Mouse (Mus musculus): ENCODE data around the gene Klk12. TPM values are rescaled to one million over a fixed set of nuclear protein-coding genes. Genes with fewer than 3 reads are reported as not detected.

Gene Klk12
- polyA plus RNA-seq, 1 experiment from 2014 or later = not detected

DNA sequence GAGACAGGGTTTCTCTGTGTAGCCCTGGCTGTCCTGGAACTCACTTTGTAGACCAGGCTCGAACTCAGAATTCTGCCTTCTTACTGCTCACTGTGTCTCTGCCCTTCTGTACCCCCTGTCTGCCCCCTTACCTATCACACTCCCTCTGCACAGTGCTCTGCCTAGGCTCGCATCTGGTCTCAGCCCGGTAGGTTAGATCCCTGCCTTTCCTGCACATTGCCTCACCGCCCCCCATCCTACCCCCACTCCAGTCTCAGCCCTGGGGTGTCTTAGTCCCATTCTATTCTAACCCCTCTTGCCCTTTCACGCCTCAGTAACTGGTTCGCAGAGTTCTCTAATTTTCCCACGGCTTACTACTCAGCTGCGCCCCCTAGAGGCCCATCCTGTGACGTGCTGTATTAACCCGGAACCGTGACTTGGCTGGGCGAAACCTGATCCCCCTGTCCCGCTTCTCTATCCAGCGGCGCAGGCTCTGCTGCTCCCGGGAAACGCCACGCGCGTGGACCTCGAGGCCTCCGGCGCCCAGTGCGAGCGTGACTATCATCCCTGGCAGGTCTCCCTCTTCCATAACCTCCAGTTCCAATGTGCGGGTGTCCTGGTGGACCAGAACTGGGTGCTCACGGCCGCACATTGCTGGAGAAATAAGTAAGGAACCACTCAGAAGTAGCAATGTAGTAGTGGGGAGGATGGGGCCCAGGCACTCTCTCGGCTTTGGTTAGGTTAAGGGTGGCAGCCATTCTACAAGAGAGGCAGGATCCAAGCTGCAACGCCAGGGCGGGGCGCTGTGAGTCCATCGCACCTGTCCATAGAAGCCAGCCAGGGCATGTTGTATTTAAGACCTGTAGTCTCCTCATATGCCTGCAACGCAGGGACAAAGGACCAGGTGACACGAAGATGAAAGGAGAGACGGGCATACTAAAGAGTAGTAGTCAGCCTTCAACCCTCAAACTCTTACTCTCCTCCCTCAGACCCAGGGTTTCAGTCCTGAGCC lies 13.9 kb downstream of the Klk12 start:
- no peaks in the 10 kb centered on the region for H3K36me3 ChIP-seq (ENCODE audit: control insufficient read depth, insufficient read depth, low read length)
- H3K9me3 ChIP-seq (replicated peaks; ENCODE audit: control insufficient read depth, low read length, poor library complexity, severe bottlenecking) = no peaks in the 10 kb centered on the region
- WGBS = 7% methylated on average over 36 of the region's 36 CpGs
- ATAC-seq = peak; percentile 69
- peaks cover 6% of the 10 kb centered on the region for H3K4me1 ChIP-seq (ENCODE audit: control insufficient read depth, insufficient read depth, low read length)
- H3K27ac ChIP-seq (ENCODE audit: low read length) = no peak overlapping the region
- H3K9ac ChIP-seq (ENCODE audit: low read depth, low read length) = peak overlapping the region; percentile 56; the same call in 1 of the 2 replicates
- H3K4me2 ChIP-seq (ENCODE audit: low read length) = peak overlapping the region; percentile 75
- H3K4me3 ChIP-seq (ENCODE audit: low read depth, low read length) = peak overlapping the region; percentile 33
- peaks cover 6% of the 10 kb centered on the region for H3K27me3 ChIP-seq (ENCODE audit: control insufficient read depth, insufficient read depth, low read depth, low read length)

DNA sequence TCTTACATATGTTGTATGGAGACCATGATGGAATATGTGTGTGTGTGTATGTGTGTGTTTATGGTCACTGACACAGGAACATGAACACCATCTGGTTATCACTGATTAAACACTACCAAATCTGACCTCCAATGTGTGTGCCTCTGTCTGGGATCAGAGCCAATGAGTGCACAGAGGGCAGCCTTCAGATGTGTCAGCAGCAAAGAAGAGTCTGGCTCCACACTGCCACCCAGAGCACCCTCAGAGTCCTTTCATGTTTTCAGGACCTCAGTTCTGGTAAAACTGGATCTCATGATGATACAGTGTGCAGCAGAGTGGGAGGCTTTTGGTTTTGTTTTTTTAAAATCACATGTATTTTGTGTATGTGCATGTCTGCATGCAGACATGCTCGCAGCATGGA lies 16.6 kb downstream of the Klk12 start:
- WGBS = 91% methylated on average over 1 of the region's 1 CpGs
- no peak overlapping the region for H3K27ac ChIP-seq (ENCODE audit: low read length)

DNA sequence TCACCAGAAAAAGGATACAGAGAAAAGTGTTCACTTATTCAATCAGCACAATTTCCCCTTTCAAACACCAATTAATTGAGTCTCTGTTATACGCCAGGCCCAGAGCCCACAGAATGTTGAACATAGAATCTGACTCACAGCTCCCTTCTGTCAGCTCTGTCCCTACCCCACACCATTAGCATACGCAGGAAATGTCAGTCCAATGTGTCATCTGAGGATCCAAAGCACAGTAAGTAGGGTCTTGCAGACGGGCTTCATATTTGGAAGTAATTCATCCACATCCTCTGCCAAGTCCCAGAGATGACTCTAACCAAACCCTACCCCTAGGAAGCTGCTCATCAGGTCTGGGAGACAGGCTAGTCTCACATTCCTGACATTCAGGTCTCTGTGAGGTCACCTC lies 19.4 kb downstream of the Klk12 start:
- H3K4me1 ChIP-seq (ENCODE audit: control insufficient read depth, insufficient read depth, low read length) = no peaks in the 10 kb centered on the region

More for the DNA sequence above, 16.6 kb downstream of the Klk12 start:
- Histone ChIP-seq H3K27me3 (ENCODE audit: control insufficient read depth, insufficient read depth, low read depth, low read length) (peaks cover 6% of the 10 kb centered on the region), H3K4me3 (ENCODE audit: low read depth, low read length) (no peak overlapping the region), H3K36me3 (ENCODE audit: control insufficient read depth, insufficient read depth, low read length) (no peaks in the 10 kb centered on the region), H3K9me3 (replicated peaks; ENCODE audit: control insufficient read depth, low read length, poor library complexity, severe bottlenecking) (no peaks in the 10 kb centered on the region), H3K9ac (ENCODE audit: low read depth, low read length) (no peak overlapping the region), H3K4me2 (ENCODE audit: low read length) (no peak overlapping the region), H3K4me1 (ENCODE audit: control insufficient read depth, insufficient read depth, low read length) (peaks cover 6% of the 10 kb centered on the region)
- no peak for ATAC-seq

DNA sequence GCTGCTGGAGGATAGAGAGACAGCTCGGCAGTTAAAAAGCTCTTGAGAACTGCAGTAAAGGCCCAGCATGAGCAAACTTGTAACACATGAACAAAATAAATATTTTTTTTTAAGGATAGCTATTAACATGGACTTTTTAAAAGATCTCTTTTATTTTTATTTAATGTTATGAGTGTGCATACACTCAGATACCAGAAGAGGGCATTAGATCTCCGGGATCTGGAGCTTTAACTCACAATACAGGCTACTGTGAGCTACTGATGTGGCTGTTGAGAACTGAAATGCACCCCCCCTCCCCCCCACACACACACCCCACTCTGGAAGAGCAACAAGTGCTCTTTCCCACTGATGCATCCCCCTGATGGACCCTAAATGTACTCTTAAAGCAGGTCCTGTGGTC lies 20.6 kb downstream of the Klk12 start:
- no peak overlapping the region for H3K27ac ChIP-seq (ENCODE audit: low read length)
- H3K4me3 ChIP-seq (ENCODE audit: low read depth, low read length) = no peak overlapping the region
- no peaks in the 10 kb centered on the region; the same call in 1 of the 2 replicates for H3K27me3 ChIP-seq (ENCODE audit: control insufficient read depth, insufficient read depth, low read depth, low read length)
- no peak for ATAC-seq
- H3K4me2 ChIP-seq (ENCODE audit: low read length) = no peak overlapping the region
- H3K4me1 ChIP-seq (ENCODE audit: control insufficient read depth, insufficient read depth, low read length) = no peaks in the 10 kb centered on the region
- H3K9ac ChIP-seq (ENCODE audit: low read depth, low read length) = no peak overlapping the region
- no peaks in the 10 kb centered on the region for H3K9me3 ChIP-seq (replicated peaks; ENCODE audit: control insufficient read depth, low read length, poor library complexity, severe bottlenecking)
- H3K36me3 ChIP-seq (ENCODE audit: control insufficient read depth, insufficient read depth, low read length) = no peaks in the 10 kb centered on the region
- WGBS = 76% methylated on average over 2 of the region's 2 CpGs

More for the DNA sequence above, 19.4 kb downstream of the Klk12 start:
- H3K9ac ChIP-seq (ENCODE audit: low read depth, low read length) = no peak overlapping the region
- H3K4me3 ChIP-seq (ENCODE audit: low read depth, low read length) = no peak overlapping the region
- no peak overlapping the region for H3K27ac ChIP-seq (ENCODE audit: low read length)
- no peaks in the 10 kb centered on the region for H3K36me3 ChIP-seq (ENCODE audit: control insufficient read depth, insufficient read depth, low read length)
- no peak overlapping the region for H3K4me2 ChIP-seq (ENCODE audit: low read length)
- no peak for ATAC-seq
- no peaks in the 10 kb centered on the region for H3K9me3 ChIP-seq (replicated peaks; ENCODE audit: control insufficient read depth, low read length, poor library complexity, severe bottlenecking)
- 78% methylated on average over 3 of the region's 3 CpGs for WGBS
- H3K27me3 ChIP-seq (ENCODE audit: control insufficient read depth, insufficient read depth, low read depth, low read length) = peaks cover 5% of the 10 kb centered on the region

DNA sequence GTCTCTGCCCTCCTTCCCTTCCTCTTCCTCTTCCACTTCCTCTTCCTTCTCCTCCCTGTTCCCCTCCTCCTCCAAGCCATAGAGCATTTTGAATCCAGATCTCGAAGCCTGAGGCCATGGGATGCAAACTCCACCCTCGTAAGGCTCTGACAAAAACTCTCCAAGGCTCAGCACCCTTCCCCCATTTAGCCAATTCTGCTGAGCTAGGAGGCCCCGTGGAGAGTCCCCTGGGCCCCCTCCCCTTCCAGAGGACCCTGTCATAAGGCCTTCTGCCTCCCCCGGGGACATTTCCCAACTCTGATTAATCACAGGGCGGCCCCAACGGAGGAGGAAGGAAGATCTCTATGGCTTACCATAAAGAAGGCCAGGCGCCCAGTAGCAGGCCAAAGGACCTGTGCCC lies 22.9 kb downstream of the Klk12 start, which contains the start of gene Klk9:
Gene Klk9 (plus strand): TSS at position 301 of the 400 bp plus-strand sequence.
- Histone ChIP-seq H3K9me3 (replicated peaks; ENCODE audit: control insufficient read depth, low read length, poor library complexity, severe bottlenecking) (no peaks in the 10 kb centered on the region), H3K4me3 (ENCODE audit: low read depth, low read length) (no peak within 1 kb of the TSS), H3K36me3 (ENCODE audit: control insufficient read depth, insufficient read depth, low read length) (no peaks in the 10 kb centered on the region), H3K27ac (ENCODE audit: low read length) (no peak within 1 kb of the TSS), H3K27me3 (ENCODE audit: control insufficient read depth, insufficient read depth, low read depth, low read length) (peaks cover 10% of the 10 kb centered on the region), H3K4me1 (ENCODE audit: control insufficient read depth, insufficient read depth, low read length) (peaks cover 7% of the 10 kb centered on the region; the same call in 1 of the 2 replicates), H3K4me2 (ENCODE audit: low read length) (no peak within 1 kb of the TSS), H3K9ac (ENCODE audit: low read depth, low read length) (no peak within 1 kb of the TSS)
- 78% methylated on average over 7 of the region's 7 CpGs for WGBS
- no peak for ATAC-seq

DNA sequence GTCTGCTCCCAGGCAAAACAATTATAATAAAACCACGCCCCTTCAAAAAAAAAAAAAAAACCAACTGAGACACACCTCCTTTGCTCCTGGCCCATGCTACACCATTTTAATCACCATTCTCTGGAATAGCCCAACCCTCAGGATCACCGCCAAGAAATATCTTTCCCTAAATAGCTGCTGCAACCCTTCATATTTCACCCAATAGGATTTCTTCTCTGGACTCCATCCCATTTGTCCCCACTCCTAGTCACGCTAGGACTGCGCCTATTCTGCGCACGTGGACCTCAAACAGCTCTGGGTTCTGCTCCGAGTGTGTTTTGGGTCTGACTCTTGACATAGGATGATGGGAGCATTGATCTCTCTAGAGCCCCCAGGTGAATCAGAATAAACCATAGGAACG lies 27.7 kb downstream of the Klk12 start:
- peaks cover 9% of the 10 kb centered on the region; the same call in 1 of the 2 replicates for H3K4me1 ChIP-seq (ENCODE audit: control insufficient read depth, insufficient read depth, low read length)
- H3K9me3 ChIP-seq (replicated peaks; ENCODE audit: control insufficient read depth, low read length, poor library complexity, severe bottlenecking) = no peaks in the 10 kb centered on the region
- 15% methylated on average over 8 of the region's 8 CpGs for WGBS
- peak overlapping the region; percentile 85 for H3K4me2 ChIP-seq (ENCODE audit: low read length)
- peak overlapping the region; percentile 67 for H3K9ac ChIP-seq (ENCODE audit: low read depth, low read length)
- peak overlapping the region; percentile 55 for H3K4me3 ChIP-seq (ENCODE audit: low read depth, low read length)
- no peaks in the 10 kb centered on the region for H3K36me3 ChIP-seq (ENCODE audit: control insufficient read depth, insufficient read depth, low read length)
- H3K27ac ChIP-seq (ENCODE audit: low read length) = no peak overlapping the region
- ATAC-seq = peak; percentile 52; the same call in 1 of the 2 replicates
- H3K27me3 ChIP-seq (ENCODE audit: control insufficient read depth, insufficient read depth, low read depth, low read length) = peaks cover 12% of the 10 kb centered on the region

DNA sequence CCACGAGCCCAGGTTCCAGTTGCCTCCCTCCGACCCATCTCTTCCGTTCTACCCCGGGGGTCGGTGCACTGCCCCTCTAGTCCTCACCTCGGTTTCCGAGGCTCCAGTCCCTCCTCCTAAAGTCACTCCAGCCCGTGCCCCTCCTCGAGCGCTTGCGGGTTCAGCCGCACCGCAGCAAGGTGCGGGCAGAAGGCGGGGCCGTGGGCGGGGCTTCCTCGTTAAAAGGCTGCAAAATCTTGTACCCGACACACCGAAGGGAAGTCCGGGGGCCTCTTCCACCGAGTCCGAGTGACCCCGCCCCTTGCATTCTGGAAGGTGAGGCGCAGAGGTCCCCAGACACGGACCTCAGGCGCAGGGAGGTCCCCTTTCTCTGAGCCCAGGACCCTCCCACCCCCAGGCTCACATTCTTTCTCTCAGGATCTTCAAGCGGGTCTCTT lies 28.7 kb downstream of the Klk12 start, which contains the start of gene Klk8:
Gene Klk8 (plus strand): TSS at position 245 of the 437 bp plus-strand sequence.
- peak within 1 kb of the TSS; percentile 67 for H3K9ac ChIP-seq (ENCODE audit: low read depth, low read length)
- no peak within 1 kb of the TSS for H3K27ac ChIP-seq (ENCODE audit: low read length)
- H3K4me2 ChIP-seq (ENCODE audit: low read length) = peak within 1 kb of the TSS; percentile 85
- peaks cover 12% of the 10 kb centered on the region for H3K27me3 ChIP-seq (ENCODE audit: control insufficient read depth, insufficient read depth, low read depth, low read length)
- H3K9me3 ChIP-seq (replicated peaks; ENCODE audit: control insufficient read depth, low read length, poor library complexity, severe bottlenecking) = no peaks in the 10 kb centered on the region
- peaks cover 9% of the 10 kb centered on the region; the same call in 1 of the 2 replicates for H3K4me1 ChIP-seq (ENCODE audit: control insufficient read depth, insufficient read depth, low read length)
- peak; percentile 71 for ATAC-seq
- H3K4me3 ChIP-seq (ENCODE audit: low read depth, low read length) = peak within 1 kb of the TSS; percentile 55
- H3K36me3 ChIP-seq (ENCODE audit: control insufficient read depth, insufficient read depth, low read length) = no peaks in the 10 kb centered on the region
- under 1% methylated on average over 28 of the region's 28 CpGs for WGBS

DNA sequence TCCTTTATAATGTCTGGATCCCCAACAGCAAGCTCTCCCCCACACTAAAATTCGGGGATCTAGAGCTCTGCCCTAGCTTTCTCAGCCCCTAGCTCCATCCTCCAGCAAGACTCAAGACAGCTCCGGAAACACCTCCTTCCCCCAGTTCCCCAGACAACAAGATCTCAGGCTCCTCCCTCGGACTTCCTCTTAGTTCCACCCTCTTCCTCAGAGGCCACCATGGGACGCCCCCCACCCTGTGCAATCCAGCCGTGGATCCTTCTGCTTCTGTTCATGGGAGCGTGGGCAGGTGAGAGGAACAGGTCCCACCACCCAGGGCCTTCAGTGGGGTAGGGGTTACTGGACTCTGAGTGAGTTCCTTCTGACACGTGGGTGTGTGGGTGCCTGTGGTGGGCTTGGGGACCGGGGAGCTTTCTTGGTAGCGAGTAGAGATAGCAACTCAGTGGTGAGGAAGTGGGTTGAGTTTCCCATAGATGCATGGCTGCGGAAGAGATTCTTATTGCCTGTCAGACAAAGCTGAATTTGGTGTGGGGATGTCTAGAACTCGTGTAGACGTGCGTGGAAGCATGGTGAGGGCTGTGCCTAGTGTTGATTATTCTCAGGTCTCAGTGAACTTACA lies 29.3 kb downstream of the Klk12 start:
- Histone ChIP-seq H3K4me3 (ENCODE audit: low read depth, low read length) (peak overlapping the region; percentile 55), H3K4me2 (ENCODE audit: low read length) (peak overlapping the region; percentile 85), H3K9ac (ENCODE audit: low read depth, low read length) (peak overlapping the region; percentile 67), H3K27me3 (ENCODE audit: control insufficient read depth, insufficient read depth, low read depth, low read length) (peaks cover 12% of the 10 kb centered on the region), H3K27ac (ENCODE audit: low read length) (no peak overlapping the region), H3K9me3 (replicated peaks; ENCODE audit: control insufficient read depth, low read length, poor library complexity, severe bottlenecking) (no peaks in the 10 kb centered on the region), H3K4me1 (ENCODE audit: control insufficient read depth, insufficient read depth, low read length) (peaks cover 9% of the 10 kb centered on the region; the same call in 1 of the 2 replicates), H3K36me3 (ENCODE audit: control insufficient read depth, insufficient read depth, low read length) (no peaks in the 10 kb centered on the region)
- 39% methylated on average over 13 of the region's 13 CpGs for WGBS
- ATAC-seq = peak; percentile 57

All from midbrain, embryonic 16.5 days (tissue).